8 mouse cellular contexts compared by ENCODE assay signal in genomic region chr4:13658843-13659511, GRCm38 (mm10).
DNase-seq lines count a peak whose midpoint lies in the region; ATAC-seq and TF ChIP-seq lines count a peak whose summit lies in the region.

No protein-coding gene starts in this region.

- no peak for TF ChIP-seq EP300 in liver, postnatal 0 days (IDR thresholded peaks at IDR 0.05; ENCODE audit: low read depth)

- no peak overlapping the region for H3K4me2 ChIP-seq in kidney, embryonic 14.5 days (replicated peaks; ENCODE audit: low read depth, low read length)
- H3K4me2 ChIP-seq in liver, postnatal 0 days (ENCODE audit: low read depth, low read length), result no peak overlapping the region

- 0 out of 2 replicates have a peak, but pooled peaks cover 4% of the 10 kb centered on the region for H3K4me1 ChIP-seq in kidney, embryonic 14.5 days (ENCODE audit: control insufficient read depth, insufficient read depth, low read length)
- no peaks in the 10 kb centered on the region for H3K4me1 ChIP-seq in liver, postnatal 0 days (ENCODE audit: insufficient read depth)

- TF ChIP-seq CTCF in liver, postnatal 0 days (IDR thresholded peaks at IDR 0.05; ENCODE audit: low read depth), result no peak

- H3K4me3 ChIP-seq in kidney, embryonic 14.5 days (ENCODE audit: low read length), result no peak overlapping the region
- H3K4me3 ChIP-seq in liver, postnatal 0 days (ENCODE audit: low read depth, low read length), result no peak overlapping the region

- H3K9ac ChIP-seq in kidney, embryonic 14.5 days (ENCODE audit: low read depth, low read length), result no peak overlapping the region
- H3K9ac ChIP-seq in liver, postnatal 0 days (replicated peaks), result no peak overlapping the region

- no peaks in the 10 kb centered on the region for H3K36me3 ChIP-seq in kidney, embryonic 14.5 days (ENCODE audit: control insufficient read depth, insufficient read depth, low read length)
- no peaks in the 10 kb centered on the region for H3K36me3 ChIP-seq in liver, postnatal 0 days (replicated peaks; ENCODE audit: insufficient read depth, low read length)

- ATAC-seq in kidney, embryonic 14.5 days (ENCODE audit: low FRiP score, low TSS enrichment), result no peak; the same call in 1 of the 2 replicates
- ATAC-seq in liver, postnatal 0 days, result no peak

- H3K27ac ChIP-seq in kidney, embryonic 14.5 days (ENCODE audit: low read depth, low read length), result no peak overlapping the region
- H3K27ac ChIP-seq in liver, postnatal 0 days (ENCODE audit: low read depth), result no peak overlapping the region

- no peaks in the 10 kb centered on the region for H3K27me3 ChIP-seq in kidney, embryonic 14.5 days (ENCODE audit: control insufficient read depth, insufficient read depth, low read length)
- no peaks in the 10 kb centered on the region for H3K27me3 ChIP-seq in liver, postnatal 0 days (ENCODE audit: insufficient read depth, low read length)

- DNase-seq in kidney, postnatal 4 days, result peak; percentile 23 to 31
- peak; percentile 33 for DNase-seq in adrenal gland, postnatal 25 days
- DNase-seq in cerebellum, postnatal 25 days, result peak; percentile 61 to 80
- peak; percentile 17 for DNase-seq in layer of hippocampus, adult 11-12 months (ENCODE audit: low spot score)
- DNase-seq in retina, embryonic 14.5 days (ENCODE audit: low spot score), result peak; percentile 15
- no peak for DNase-seq in thymus, adult 18-20 months
- no peak for DNase-seq in liver, postnatal 0 days

- H3K9me3 ChIP-seq in kidney, embryonic 14.5 days (ENCODE audit: control insufficient read depth, low read length), result no peaks in the 10 kb centered on the region
- no peaks in the 10 kb centered on the region for H3K9me3 ChIP-seq in liver, postnatal 0 days (ENCODE audit: low read length)

- WGBS in kidney, embryonic 14.5 days, result 51% methylated on average over 3 of the region's 3 CpGs
- whole genome bisulfite sequencing in liver, postnatal 0 days (ENCODE audit: insufficient replicate concordance), result 61% methylated on average over 3 of the region's 3 CpGs

Comparison
In these comparisons a context has a peak if more than half of its experiments do, and no peak if none do; other contexts are left out.
1. DNase-seq: peak in kidney, postnatal 4 days (2 of 2), adrenal gland, postnatal 25 days (single experiment), cerebellum, postnatal 25 days (2 of 2), layer of hippocampus, adult 11-12 months (single experiment) and retina, embryonic 14.5 days (single experiment); none in thymus, adult 18-20 months (0 of 2) and liver, postnatal 0 days (single experiment).